Mouse (Mus musculus) kidney, adult 10 weeks (tissue): Measurements from ENCODE around the gene 1500009L16Rik. TPM values are rescaled to one million over a fixed set of nuclear protein-coding genes. Genes with fewer than 3 reads are reported as not detected.

Source experiments
- polyA plus RNA-seq: library from polyadenylated mRNA; stranded (reverse); fragments of 350-450 nt; fragmentation: Illumina TruSeq; extraction: RNeasy Lipid Tissue Mini Kit (QIAGEN cat#74804); gene quantifications from one replicate; pipeline ENCODE4 v1.2.3, GENCODE M21; 2014; ENCODE audit warnings: low read depth, low replicate concordance

1500009L16Rik gene
- polyA plus RNA-seq: 2.5 TPM

DNA sequence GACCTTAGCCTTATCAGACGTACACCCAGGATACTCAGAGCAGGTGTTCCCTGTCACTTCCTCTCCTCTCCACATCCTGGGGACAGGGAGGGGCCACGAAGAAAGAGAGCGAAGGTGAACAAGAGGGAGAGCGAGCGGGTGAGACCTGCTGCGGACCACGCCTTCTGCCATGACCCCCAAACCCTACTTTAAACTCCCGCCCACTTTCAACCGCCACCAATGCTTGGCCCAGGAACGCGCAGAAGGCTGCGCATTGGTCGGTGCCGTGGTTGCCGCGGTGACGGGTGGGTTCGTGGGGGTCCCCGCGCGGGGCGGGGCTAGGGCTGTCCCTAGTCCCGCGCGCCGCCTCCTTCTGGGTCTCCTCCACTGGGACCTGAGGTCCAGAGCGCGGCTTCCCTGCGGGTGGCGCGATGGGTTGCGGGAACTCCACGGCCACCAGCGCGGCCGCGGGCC lies at the start of gene 1500009L16Rik:
1500009L16Rik (plus strand) TSS at position 287 of the 453 bp plus-strand sequence.

Other genes starting within 250 kb of the 1500009L16Rik start
- 2.6 TPM for gene Aldh1l2, start 188.7 kb upstream of the 1500009L16Rik start, polyA plus RNA-seq
- gene Washc4, start 179.1 kb upstream of the 1500009L16Rik start, polyA plus RNA-seq: 63.0 TPM
- gene Appl2, start 74.1 kb upstream of the 1500009L16Rik start, polyA plus RNA-seq: 77.4 TPM